Mouse (Mus musculus) left cerebral cortex, postnatal 10 days (tissue): ENCODE results near the gene Sv2a. TPM values are rescaled to one million over a fixed set of nuclear protein-coding genes. Genes with fewer than 3 reads are reported as not detected.

ENCODE experiments used
- DNase-seq, 2 experiments: peaks; one replicate each; pipeline ENCODE4 v3.0.0; 2021 to 2022; ENCODE audit warnings: low spot score in 2 of 2, mixed read lengths in 1 of 2; ENCODE audit errors: extremely low spot score in 1 of 2
- intact Hi-C: fragments of 180-260 bp; cut with DNase I; formaldehyde crosslinking; loops from one replicate; pipeline ENCODE4 v1.15.1; 2025
- total RNA-seq, 2 experiments: library from RNA; stranded (reverse); gene quantifications; 2 replicates each; pipeline ENCODE4 v1.2.3; 2021

Gene Sv2a
- total RNA-seq = 100 to 1,000 TPM; 404 to 435 TPM

DNA sequence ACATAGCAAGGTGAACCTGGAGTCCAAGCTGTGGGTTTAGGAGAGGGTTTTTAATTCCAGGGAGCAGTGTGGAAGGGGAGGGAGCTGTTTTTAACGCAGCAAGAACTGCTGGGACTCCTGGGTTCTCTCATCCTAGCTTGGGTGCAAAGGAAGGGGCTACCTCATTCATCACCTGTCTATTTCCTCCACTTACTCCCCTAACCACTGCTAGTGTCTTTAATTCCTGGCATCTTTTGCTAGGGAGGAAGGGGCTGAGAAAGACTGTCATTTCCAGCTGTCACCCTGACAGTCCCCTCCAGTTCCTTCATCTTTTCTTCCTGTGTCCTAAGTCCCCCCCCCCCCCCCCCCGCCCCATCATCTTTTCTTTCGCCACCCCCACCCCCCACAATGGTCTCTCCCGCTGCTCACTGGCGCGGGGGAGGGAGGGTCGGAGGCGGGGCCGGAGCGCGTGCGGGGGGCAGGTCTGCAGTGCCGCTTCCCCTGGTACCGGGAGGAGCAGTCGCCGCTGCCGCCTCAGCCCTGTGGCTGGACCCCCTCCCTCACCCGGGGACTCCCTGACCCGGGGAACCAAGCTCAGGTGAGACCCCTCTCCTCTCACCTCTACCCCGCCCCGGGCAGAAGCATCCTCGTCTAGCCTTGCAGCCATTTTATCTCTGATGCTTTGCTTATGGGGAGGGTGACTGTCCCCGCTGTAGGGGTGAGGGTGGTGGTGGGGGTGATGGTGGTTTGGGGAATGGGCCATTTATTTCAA, at the start of gene Sv2a:
TSS of gene Sv2a (plus strand) at position 425 of the 751 bp plus-strand sequence.
- intact Hi-C loops = no loop called here
- peak; percentile 71 to 89 for DNase-seq

DNA sequence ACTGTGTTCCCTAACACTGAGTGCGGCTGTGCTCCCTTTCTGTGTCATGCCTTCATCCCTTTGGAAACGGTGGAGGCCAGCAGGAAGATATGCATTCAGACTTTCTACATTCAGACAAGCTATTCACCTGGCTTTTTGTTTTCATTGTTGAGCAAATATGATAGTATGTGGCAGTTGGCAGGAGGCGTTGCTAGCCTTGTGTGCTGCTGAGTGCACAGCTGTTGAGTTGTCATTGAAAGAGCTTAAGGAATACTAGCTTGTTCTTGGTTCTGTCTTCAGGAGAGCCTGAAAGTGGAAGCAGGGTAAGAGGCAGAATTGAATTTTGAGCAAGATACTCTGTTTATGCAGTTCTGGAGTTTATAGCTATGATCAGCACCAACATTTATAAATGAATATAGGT, 48.5 kb upstream of the Sv2a start:
- intact Hi-C loops = no loop called here
- no peak for DNase-seq

DNA sequence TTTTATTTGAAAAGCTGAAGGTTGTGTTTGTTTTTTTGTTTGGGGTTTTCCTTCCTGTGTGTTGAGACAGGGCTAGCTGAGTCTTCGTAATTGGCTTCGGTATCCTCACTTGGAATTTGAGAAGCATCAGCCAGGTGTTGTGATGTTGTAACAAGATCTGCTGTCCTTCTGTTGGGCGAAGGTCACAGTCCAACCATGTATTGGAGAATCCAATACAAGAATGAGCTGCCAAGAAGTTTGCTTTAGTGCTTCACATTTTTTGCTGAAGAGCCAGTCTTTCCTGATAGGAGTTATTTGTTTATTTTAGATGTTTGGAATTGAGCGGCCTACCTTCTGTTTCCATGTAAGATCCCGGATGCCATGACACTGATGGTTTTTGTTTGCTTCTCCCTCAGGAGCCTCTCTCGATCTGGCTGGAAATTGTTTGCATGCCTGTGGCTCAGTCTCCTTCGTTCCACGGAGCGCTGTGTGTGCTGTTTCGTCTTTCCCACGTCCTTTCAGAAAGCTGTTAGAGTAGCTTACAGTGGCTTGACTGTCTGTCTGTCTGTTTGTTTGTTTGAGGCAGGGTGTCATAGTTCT, 47.5 kb upstream of the Sv2a start:
- DNase-seq = no peak
- intact Hi-C loops = no loop called here

DNA sequence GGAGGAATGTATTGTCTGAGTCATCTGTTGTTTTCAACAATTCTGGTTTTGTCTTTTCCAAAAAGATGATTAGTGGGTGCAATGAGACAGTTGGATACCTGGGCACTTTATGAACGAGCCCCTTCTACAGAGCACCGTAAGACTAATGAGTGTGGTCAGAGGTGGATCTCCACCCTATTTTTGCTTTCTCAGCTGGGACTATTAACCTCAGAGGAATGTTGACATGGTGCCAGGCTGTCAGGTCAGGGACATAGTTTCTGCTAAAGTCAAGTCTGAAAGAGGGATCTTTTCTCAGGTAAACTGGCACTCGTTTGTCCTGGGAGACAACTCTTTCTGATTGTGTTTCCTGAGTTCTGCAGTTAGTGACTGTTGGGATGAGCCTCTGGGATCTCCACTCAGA, 45.9 kb upstream of the Sv2a start:
- no peak for DNase-seq
- intact Hi-C loops = loop anchor here (5.0 kb wide), 1 partner anchor 33 kb away; the partner anchor contains the start of gene Otud7b

DNA sequence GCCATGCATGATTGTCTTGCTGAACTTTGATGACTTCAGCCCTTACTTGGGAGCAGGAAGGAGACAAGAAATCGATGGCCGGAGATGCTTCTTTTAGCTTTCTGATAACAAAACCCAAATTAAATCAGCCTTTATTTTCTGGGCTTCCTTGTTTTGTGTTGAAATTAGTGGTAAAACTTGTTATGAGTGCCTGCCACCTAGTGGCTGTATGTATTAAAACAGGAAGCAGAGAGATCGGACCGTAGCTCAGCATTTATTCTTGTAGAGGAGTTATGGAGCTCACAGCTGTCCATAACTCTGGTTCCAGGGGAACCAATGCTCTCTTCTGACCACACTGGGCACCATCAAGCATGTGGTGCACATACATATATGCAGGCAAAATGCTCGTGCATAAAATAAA, 33.0 kb upstream of the Sv2a start:
- DNase-seq = peak in 1 of 2 experiments; percentile 69
- intact Hi-C loops = loop anchor here (5.0 kb wide), 2 partner anchors 66 to 186 kb away; no protein-coding TSS in a partner anchor

DNA sequence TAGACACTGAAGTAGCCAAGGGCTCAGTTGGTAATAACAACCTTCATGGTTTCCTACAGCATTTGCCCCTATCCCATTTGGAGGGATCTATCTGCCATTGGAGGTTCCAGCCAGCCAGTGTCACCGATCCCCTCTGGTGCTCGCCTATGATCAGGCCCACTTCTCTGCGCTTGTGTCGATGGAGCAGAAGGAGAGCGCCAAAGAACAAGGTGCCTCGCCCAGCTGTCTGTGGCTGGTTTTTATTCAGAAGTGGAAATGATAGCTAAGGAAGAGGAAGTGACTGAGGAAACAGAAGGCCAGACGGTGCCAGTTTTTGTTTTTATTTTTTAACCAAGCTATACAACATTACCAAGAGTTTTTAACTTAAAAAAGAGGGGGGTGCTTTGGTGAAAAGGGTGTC, 29.1 kb upstream of the Sv2a start:
- intact Hi-C loops = no loop called here
- no peak for DNase-seq

DNA sequence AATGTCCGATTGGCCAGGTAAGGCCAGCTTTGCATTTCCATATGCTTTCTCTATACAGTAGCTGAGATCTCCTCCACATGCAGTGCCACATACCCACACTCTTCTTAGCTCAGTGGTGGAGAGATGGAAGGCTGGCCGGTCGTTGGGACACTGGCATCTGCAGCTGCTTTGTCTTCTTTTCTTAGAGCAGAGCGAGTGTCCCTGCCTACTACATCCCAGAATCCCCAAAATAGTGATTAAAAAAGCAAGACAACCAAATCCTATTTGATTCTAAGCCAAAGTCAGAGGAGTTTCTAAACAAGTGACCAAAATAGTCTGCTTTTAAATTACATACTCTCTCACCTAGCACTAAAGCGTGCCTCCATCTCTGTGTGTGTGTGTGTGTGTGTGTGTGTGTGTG, 28.3 kb upstream of the Sv2a start:
- DNase-seq = no peak
- intact Hi-C loops = no loop called here

DNA sequence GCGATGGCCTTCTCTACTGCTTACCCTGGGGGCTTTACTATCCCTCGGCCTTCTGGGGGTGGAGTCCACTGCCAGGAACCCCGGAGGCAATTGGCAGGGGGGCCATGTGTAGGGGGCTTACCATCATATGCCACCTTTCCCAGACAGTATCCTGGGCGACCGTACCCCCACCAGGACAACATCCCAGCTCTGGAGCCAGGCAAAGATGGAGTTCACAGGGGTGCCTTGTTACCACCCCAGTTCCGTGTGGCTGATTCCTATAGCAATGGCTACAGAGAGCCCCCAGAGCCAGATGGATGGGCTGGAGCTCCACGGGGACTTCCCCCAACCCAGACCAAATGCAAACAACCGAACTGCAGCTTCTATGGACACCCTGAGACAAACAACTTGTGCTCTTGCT, 25.4 kb upstream of the Sv2a start:
- intact Hi-C loops = no loop called here

DNA sequence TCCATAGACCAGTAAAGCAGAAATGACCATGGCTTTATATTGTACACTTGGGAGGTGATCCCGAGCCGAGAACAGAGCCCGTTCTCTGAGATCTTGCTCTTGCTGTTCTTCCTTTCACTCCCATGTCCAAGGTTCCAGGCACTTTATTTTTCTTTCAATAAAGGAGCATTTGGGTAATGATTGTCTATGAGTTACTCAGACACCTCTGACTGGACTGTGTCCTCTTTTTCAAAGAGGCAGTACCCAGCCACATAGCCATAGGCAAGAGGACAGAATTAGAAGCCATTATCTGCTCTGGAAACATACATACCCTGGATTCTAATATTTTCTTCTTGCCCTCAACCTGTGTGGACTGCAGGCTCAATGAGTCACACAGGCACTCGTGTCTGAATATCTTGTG, 21.1 kb upstream of the Sv2a start:
- intact Hi-C loops = no loop called here
- no peak for DNase-seq

More for the DNA sequence above, 25.4 kb upstream of the Sv2a start:
- no peak for DNase-seq

DNA sequence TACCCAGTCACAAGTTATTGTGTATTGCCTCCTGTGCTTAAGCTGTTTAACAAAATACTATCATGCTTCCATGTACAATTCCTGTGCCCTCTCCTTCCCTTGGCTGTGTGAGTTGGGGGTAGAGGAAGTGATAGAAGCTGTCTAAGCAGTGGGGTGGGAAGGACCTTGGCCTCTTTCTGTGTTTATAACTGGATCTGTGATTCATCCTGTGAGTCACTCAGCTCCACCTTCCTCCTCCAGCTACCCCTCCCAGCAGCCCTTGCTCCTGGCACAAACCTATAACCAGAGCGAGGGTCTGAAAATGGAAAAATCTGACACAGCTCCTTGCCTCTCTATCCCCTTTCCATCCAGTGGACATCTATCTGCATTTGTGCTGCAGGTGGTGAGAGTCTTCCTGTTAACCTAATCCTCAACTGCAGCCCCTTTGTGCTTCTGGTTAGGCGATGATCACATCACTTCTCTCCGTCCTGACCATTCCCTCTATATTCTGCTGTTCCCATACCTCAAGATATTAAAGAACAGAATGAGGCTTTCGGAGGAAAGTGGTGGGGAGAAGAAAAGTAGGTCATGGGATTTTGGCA, 20.6 kb upstream of the Sv2a start:
- peak in 1 of 2 experiments; percentile 52 for DNase-seq

DNA sequence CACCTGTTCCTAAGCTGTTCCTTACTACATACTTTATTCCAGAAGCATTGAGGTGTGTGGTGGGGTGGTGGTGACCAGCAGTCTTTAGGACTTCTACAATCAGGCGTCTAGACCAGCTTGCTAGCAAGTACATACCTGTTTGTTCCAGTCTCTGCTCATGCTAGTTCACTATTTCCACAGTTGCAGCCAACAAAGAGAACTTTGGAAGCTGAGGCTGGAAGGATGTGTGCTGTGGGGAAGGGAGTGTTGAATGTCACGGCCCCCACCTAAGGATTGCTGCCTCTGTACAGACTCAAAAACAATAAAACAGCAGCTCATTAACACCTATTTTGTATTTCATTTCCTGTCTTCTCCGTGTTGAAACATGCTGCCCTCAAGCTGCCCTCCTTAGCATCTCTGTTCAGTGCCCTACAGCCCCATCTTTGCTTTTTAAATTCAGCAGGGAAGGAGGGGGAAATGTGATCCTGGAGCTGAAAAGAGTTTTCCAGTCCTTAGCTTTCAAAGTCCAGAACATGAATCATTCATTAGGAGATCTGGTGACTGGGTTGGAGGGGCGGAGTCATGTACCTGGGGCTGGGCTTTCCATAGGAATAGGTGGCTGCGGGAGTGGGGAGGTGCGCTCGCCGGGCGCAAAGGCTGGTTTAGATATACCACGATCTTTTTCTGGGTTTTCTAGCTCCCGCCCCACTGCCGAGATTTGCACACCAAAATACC, 20.0 kb upstream of the Sv2a start:
- intact Hi-C loops = no loop called here
- DNase-seq = peak in 1 of 2 experiments; percentile 66

More for the DNA sequence above, 20.6 kb upstream of the Sv2a start:
- intact Hi-C loops = no loop called here

DNA sequence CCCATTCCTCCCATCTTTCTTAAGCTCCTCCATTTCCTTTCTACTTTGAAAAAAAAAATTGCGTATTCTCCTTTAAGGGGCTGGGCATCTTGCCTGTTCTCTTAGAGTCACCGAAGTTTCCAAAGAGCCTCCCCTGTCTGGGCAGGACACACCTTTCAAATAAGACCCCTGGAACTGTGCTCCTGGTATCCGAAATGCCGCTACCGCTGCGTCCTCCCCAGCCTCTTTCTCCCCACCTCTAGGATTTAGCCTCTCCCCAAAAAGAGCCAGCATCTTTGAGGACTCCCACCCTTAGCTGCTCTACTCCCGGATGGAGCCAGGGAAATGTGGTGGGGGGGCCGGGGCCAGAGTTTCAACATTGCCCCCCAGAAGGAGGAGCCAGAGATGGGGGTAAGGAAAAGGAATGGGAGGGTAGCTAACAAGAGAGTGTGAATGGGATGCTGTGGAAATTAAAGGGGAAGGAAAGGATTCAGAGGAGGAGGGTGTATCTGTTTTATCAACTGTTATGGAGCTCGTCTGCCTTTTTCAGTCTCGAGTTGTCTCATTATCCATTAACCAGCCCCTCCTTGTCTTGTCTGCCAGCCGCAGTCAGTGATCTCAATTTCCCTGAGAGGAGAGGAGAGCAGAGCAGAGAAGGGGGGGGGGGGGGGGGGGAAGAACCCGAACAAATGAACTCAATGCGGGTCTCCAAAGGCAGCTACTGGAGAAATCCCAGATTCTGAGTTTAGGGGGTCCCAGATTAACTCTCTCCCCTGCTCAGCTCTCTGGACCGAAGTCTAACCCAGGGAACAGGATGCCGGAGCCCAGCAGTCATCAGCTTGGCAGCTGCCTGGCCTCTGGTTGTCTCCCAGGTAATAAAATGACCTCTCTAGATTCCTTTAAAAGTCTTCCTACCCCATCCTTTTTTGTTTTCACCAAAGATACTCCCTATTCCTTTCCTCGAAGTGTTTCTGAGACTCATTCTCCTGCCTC, 18.8 kb upstream of the Sv2a start, which contains the start of gene Mtmr11:
TSS of gene Mtmr11 (plus strand) at position 136 of the 972 bp plus-strand sequence.
- intact Hi-C loops = no loop called here
- DNase-seq = peak in 1 of 2 experiments; percentile 47

DNA sequence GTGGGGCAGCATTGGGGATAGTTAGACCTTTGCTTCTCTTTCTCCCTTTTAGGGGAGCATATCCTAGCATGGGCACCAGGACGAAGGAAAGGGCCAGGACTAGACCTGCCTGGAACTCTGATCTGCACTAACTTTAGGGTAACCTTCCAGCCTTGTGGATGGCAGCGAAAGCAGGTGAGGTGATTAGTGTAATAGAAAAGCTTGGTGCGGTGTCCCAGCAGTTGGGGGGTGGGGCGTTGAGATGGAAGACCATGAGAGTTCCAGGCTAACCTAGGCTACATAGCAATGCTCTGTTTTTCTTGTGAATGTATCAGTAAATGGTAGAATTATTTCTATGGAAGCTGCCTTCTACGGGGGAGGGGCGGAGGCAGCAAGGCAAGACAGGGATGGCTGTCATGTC, 17.9 kb upstream of the Sv2a start:
- intact Hi-C loops = no loop called here
- peak in 1 of 2 experiments; percentile 22 for DNase-seq

DNA sequence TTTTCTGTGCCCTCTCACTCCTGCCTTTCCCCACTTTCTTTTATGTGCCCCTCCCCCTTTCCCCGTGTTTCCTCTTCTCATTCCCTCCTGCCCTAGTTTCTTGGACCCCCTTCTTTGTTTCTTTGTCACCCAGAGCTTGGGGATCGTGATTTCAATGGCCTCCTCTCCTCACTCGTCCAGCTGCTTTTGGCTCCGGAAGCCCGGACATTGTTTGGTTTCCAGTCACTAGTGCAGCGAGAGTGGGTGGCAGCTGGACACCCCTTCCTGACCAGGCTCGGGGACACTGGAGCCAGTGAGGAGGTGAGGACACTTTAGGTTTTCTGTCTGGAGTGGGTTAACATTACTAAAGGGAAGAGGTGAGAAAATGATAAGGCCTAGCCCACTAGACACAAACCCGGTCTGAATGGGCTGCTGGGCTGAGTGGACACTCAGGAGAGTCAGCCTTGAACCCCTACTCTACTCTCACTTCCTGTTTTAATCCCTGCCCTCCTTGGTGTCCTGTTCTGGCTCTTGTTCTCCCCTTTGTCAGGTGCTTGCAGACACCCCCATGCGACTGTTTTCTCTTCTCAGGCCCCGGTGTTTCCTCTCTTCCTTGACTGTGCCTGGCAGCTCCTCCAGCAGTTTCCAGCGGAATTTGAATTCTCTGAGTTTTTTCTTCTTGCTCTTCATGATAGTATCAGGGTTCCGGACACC, 12.3 kb upstream of the Sv2a start:
- no peak for DNase-seq
- intact Hi-C loops = no loop called here

DNA sequence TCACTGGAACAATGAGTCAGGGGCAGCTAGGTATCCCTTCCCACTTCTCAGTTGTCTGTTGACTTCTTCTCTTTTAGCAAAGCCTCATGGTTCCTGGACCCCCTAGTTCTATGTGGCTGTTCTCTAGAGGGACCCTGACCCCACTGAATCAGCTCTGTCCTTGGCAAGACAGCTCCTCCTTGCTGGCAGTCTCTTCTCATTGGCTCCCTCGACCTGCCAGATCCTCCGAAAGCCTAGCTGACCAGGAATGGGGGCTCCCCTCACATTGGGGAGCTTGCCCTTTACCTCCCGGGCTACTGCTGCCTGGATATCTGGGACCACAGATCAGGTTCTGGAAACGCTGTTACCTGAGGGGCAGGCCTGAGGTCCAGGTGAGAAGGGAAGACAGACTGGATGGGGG, 10.7 kb upstream of the Sv2a start:
- intact Hi-C loops = no loop called here
- DNase-seq = no peak

DNA sequence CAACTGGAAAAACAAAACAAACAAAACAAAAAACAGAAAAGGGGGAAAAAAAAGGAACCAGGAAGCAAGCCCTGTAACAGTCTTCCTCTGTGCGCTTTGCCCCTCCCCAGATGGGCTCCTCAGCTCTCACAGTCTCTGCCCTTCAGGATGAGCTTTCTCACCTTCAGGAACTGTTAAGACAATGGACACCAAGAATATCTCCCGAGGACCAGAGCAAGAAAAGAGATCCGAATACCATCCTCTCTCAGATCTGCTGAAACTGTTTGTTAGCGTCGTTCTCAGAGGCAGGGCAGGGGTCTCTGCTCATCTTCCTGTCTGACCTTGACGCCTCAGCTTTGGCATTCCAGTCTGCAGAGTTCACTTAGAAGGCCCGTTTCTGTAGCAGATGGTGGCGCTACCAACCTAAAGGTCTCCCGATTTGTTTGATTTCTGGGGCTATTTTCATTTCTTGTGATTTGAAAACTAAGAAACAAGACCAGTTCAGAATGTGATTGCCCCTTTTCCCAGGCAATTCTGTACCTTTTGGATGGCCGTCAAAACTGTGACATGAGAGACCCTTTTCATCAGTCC, 9.9 kb upstream of the Sv2a start:
- no peak for DNase-seq
- intact Hi-C loops = no loop called here

DNA sequence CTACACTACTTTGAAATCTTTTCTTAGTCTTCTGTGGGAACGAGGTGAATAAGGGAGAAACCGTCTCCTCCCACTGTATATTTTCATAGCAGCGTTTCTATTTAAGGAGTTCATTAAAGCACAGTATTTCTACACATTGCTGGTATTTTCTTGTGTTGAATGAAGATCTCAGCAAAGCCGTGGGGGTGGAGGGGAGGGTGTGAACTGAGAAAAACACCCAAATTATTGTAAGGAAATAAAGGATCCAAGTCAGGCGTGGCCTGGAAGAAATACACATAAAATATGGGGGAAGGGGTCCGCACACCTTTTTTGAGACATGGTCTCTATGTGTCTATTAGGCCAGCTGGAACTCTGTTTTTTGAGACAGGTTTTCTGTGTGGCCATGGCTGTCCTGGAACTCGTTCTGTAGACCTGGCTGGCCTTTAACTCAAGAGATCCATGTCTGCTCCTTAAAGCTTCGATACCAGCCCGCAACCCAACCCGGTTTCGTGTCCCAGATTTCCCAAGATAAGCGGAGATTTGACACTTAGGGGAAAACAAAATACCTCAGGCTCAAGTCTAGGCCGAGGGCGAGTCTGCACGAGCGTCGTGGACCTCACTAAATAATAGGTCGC, 9.3 kb upstream of the Sv2a start:
- DNase-seq = no peak
- intact Hi-C loops = no loop called here
